Mouse (Mus musculus) limb, embryonic 10.5 days (tissue): ENCODE results near the gene Dnaic2. TPM values are rescaled to one million over a fixed set of nuclear protein-coding genes. Genes with fewer than 3 reads are reported as not detected.
A peak's percentile ranks its signal among the peaks of the same experiment; 100 is the strongest.

ENCODE experiments used
- DNase-seq: peaks from one replicate; pipeline ENCODE4 v3.0.0-alpha.2; 2017; ENCODE audit warnings: low spot score
- H3K27ac ChIP-seq: fragments of 300-500 bp; sonication (generic); 2 replicates; pipeline ENCODE4 v1.5.1; 2016; ENCODE audit warnings: mild to moderate bottlenecking
- H3K27me3 ChIP-seq: fragments of 300-500 bp; sonication (generic); 2 replicates; pipeline ENCODE4 v1.6.1; 2016; ENCODE audit warnings: low read depth, mild to moderate bottlenecking; ENCODE audit not compliant: poor library complexity, severe bottlenecking
- H3K36me3 ChIP-seq: fragments of 300-500 bp; sonication (generic); 2 replicates; pipeline ENCODE4 v1.6.1; 2016; ENCODE audit warnings: mild to moderate bottlenecking, moderate library complexity
- H3K4me1 ChIP-seq: fragments of 300-500 bp; sonication (generic); 2 replicates; pipeline ENCODE4 v1.6.1; 2016
- H3K4me3 ChIP-seq: fragments of 300-500 bp; sonication (generic); 2 replicates; pipeline ENCODE4 v1.5.1; 2016; ENCODE audit warnings: mild to moderate bottlenecking, moderate library complexity
- H3K9me3 ChIP-seq: fragments of 300-500 bp; sonication (generic); replicated peaks from 2 replicates; pipeline ENCODE4 v1.6.1; 2016; ENCODE audit warnings: mild to moderate bottlenecking
- WGBS: fragments of 180-500 bp; shearing (Covaris S2); methylation state at CpG from one replicate; pipeline ENCODE4 v1.1.7; 2016; 5-methylcytosine and 5-hydroxymethylcytosine counted together
- polyA plus RNA-seq: library from polyadenylated mRNA; unstranded; fragments of >200 nt; fragmentation: Nextera tagmentation; extraction: Ambion mirVana; gene quantifications from 2 replicates; pipeline ENCODE4 v1.2.1, GENCODE M21; 2016

Gene Dnaic2
- polyA plus RNA-seq, 1 experiment from 2014 or later: 0.39 TPM

DNA sequence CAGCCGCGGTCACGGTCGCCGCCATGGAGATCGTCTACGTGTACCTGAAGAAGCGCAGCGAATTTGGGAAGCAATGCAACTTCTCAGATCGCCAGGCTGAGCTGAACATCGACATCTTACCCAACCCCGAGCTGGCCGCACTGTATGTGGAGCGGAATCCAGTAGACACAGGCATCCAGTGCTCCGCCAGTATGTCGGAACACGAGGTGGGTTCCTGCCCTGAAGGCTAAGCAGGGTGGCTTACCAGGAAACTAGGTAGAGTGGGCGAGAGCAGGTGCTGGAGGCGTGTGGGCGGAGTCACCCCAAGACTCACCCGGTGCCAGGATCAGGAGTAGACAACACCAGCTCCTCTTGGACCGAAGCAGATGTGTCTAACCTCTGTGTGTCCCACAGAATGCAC is 5.7 kb downstream of the Dnaic2 start:
- Histone ChIP-seq H3K36me3 (no peaks in the 10 kb centered on the region), H3K9me3 (no peaks in the 10 kb centered on the region), H3K4me1 (peaks cover 23% of the 10 kb centered on the region), H3K27me3 (peaks cover 8% of the 10 kb centered on the region), H3K27ac (no peak overlapping the region), H3K4me3 (no peak overlapping the region)
- no peak for DNase-seq
- 76% methylated on average over 22 of the region's 22 CpGs for whole genome bisulfite sequencing

DNA sequence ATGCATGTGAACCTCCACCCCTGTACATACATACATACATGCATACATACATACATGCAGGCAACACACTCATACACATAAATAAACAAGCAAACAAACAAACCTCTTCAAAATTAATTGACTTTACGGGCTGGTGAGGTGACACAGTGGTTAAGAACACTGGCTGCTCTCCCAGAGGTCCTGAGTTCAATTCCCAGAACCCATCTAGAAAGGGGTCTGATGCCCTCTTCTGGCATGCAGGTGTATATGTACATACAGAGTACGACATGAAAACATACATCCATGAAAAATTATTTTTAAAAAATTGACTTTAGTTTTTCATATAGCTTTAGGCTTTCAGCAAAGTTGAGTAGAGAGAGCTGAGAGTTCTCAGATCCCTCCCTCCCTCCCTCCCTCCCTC is 8.9 kb downstream of the Dnaic2 start:
- Histone ChIP-seq H3K4me1 (peaks cover 16% of the 10 kb centered on the region), H3K36me3 (no peaks in the 10 kb centered on the region), H3K27ac (no peak overlapping the region), H3K9me3 (no peaks in the 10 kb centered on the region), H3K27me3 (0 out of 2 replicates have a peak, but pooled peaks cover 2% of the 10 kb centered on the region), H3K4me3 (no peak overlapping the region)
- WGBS: 90% methylated on average over 2 of the region's 2 CpGs
- DNase-seq: no peak

- 45% methylated on average over 11 of the region's 11 CpGs for WGBS
- Histone ChIP-seq H3K36me3 (no peaks in the 10 kb centered on the region), H3K9me3 (no peaks in the 10 kb centered on the region), H3K4me1 (peaks cover 22% of the 10 kb centered on the region), H3K27ac (peak overlapping the region; percentile 72), H3K27me3 (0 out of 2 replicates have a peak, but pooled peaks cover 5% of the 10 kb centered on the region), H3K4me3 (no peak overlapping the region)
- peak; percentile 60 for DNase-seq
These were observed 9.9 kb downstream of the Dnaic2 start for GRCm38 (mm10) chr11:114736913-114737624.

GRCm38 (mm10) chr11:114740598-114740997 is 13.4 kb downstream of the Dnaic2 start:
- DNase-seq: no peak
- Histone ChIP-seq H3K4me1 (peaks cover 27% of the 10 kb centered on the region), H3K4me3 (no peak overlapping the region), H3K27me3 (peaks cover 22% of the 10 kb centered on the region), H3K36me3 (no peaks in the 10 kb centered on the region), H3K27ac (no peak overlapping the region), H3K9me3 (no peaks in the 10 kb centered on the region)
- WGBS: 48% methylated on average over 10 of the region's 10 CpGs

DNA sequence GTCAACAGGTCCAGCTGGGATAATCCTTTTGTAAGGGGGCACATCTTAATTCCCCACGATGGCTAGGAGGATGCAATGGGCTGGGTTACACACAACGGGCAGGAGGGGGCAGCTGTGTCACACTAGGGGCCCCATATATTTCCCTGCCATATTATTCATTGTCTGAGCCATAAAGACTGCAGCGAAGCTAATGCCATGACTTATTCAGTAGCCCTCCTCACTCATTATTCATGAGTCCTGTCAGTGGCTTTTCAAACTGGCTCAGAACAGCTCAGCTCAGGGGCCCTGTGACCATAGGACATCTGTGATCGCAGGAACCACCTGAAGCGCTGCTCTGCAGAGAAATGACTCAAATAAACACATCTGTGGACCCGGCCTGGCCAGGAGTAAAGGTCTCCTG is 14.2 kb downstream of the Dnaic2 start:
- no peaks in the 10 kb centered on the region for H3K36me3 ChIP-seq
- H3K27me3 ChIP-seq: peaks cover 27% of the 10 kb centered on the region
- WGBS: 64% methylated on average over 6 of the region's 6 CpGs
- H3K4me1 ChIP-seq: peaks cover 27% of the 10 kb centered on the region
- H3K4me3 ChIP-seq: no peak overlapping the region
- H3K27ac ChIP-seq: no peak overlapping the region
- H3K9me3 ChIP-seq: no peaks in the 10 kb centered on the region
- no peak for DNase-seq

GRCm38 (mm10) chr11:114745134-114745533 is 17.9 kb downstream of the Dnaic2 start:
- DNase-seq: peak; percentile 98
- Histone ChIP-seq H3K27ac (no peak overlapping the region), H3K9me3 (no peaks in the 10 kb centered on the region), H3K36me3 (no peaks in the 10 kb centered on the region), H3K4me1 (peaks cover 20% of the 10 kb centered on the region), H3K4me3 (no peak overlapping the region), H3K27me3 (peaks cover 27% of the 10 kb centered on the region)
- 5% methylated on average over 12 of the region's 12 CpGs for WGBS

GRCm38 (mm10) chr11:114747564-114748138 is 20.4 kb downstream of the Dnaic2 start:
- peaks cover 13% of the 10 kb centered on the region; the same call in 1 of the 2 replicates for H3K4me1 ChIP-seq
- no peaks in the 10 kb centered on the region for H3K36me3 ChIP-seq
- DNase-seq: no peak
- H3K4me3 ChIP-seq: no peak overlapping the region
- 78% methylated on average over 12 of the region's 12 CpGs for WGBS
- H3K27ac ChIP-seq: no peak overlapping the region
- peaks cover 22% of the 10 kb centered on the region for H3K27me3 ChIP-seq
- no peaks in the 10 kb centered on the region for H3K9me3 ChIP-seq

DNA sequence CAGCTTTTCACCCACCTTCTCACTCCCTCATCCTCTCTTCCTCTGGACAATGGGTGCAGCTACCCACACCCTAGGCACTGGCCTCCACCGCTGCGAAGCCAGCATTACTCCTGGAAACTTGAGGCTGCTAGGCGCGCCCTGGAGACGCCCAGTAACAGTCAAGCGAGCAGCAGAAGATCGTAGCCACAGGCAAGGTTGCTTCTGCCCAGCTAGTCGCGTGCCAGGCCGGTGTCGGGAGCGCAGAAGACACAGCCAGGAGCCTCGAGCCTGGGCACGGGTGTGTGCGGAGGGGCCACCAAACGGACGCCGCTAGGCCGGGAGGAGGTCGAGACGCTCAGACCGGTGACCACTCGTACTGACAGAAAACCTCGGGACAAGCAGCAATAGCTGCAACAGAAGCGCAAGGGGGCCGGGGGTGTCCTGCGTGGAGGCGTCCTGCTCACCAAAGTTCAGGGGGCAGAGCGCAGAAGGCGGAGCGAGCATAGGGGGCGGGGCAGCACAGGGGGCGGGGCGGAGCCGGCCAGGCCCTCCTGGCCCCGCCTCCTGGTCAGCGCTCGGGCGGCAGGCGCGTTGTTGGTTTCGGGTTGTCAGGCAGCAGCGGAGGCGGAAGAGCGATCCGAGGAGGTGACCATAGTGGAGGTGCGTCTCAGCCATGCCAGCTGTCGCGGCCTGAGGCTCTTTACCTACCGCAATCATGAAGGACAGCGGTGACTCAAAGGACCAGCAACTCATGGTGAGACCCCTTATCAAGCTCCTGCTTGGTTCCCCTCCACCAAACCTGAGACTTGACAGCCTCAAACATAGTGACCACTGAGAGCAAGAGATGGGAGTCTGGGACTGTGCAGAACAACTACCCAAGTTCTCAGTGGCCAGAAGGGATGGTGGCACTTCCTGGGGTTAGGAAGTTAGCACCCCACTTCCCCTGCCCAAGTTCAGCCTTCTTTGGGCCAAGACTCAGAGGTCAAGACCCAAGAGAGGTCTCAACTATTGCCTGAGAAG is 37.9 kb downstream of the Dnaic2 start, which contains the start of gene Kif19a:
Kif19a (plus strand) TSS at position 569 of the 999 bp plus-strand sequence.
- H3K4me3 ChIP-seq: peak within 1 kb of the TSS; percentile 58
- peak; percentile 81 for DNase-seq
- H3K27me3 ChIP-seq: peaks cover 73% of the 10 kb centered on the region
- peaks cover 15% of the 10 kb centered on the region for H3K4me1 ChIP-seq
- H3K36me3 ChIP-seq: no peaks in the 10 kb centered on the region
- WGBS: 3% methylated on average over 51 of the region's 51 CpGs
- no peaks in the 10 kb centered on the region for H3K9me3 ChIP-seq
- H3K27ac ChIP-seq: peak within 1 kb of the TSS; percentile 16; the same call in 1 of the 2 replicates

DNA sequence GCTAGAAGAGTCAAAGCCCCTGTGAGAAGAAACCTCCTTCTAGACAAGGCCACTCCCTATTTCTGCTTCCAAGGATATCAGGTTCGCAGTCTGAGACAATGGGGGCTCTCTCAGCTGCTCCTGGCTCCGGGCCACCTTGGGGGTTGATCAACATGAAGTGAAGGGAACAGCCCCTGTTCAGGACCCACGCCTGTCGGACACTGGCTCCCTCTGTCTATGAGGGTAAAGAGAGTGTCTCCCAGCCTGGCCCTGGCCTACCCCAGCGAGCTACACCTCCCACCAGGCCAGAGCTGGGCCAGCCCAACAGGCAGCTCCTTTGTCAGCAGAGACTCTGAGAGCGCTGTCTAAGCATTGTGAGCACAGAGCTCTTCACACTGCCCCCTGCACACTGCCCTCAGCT is 42.7 kb downstream of the Dnaic2 start:
- Histone ChIP-seq H3K4me1 (peaks cover 8% of the 10 kb centered on the region), H3K4me3 (no peak overlapping the region), H3K27ac (0 out of 2 replicates have a peak overlapping the region, but pooled peaks have one; percentile 34), H3K9me3 (no peaks in the 10 kb centered on the region), H3K27me3 (peaks cover 43% of the 10 kb centered on the region), H3K36me3 (no peaks in the 10 kb centered on the region)
- no peak for DNase-seq
- WGBS: 71% methylated on average over 6 of the region's 6 CpGs

GRCm38 (mm10) chr11:114771896-114772295 is 44.7 kb downstream of the Dnaic2 start:
- Histone ChIP-seq H3K36me3 (no peaks in the 10 kb centered on the region), H3K4me1 (peaks cover 3% of the 10 kb centered on the region; the same call in 1 of the 2 replicates), H3K4me3 (no peak overlapping the region), H3K9me3 (no peaks in the 10 kb centered on the region), H3K27ac (0 out of 2 replicates have a peak overlapping the region, but pooled peaks have one; percentile 22), H3K27me3 (peaks cover 24% of the 10 kb centered on the region)
- DNase-seq: no peak
- 68% methylated on average over 2 of the region's 2 CpGs for WGBS

- Histone ChIP-seq H3K27ac (no peak overlapping the region), H3K36me3 (no peaks in the 10 kb centered on the region), H3K27me3 (peaks cover 69% of the 10 kb centered on the region), H3K9me3 (no peaks in the 10 kb centered on the region), H3K4me1 (peaks cover 17% of the 10 kb centered on the region), H3K4me3 (no peak overlapping the region)
- no peak for DNase-seq
- WGBS: 49% methylated on average over 9 of the region's 9 CpGs
These were observed 52.9 kb downstream of the Dnaic2 start for GRCm38 (mm10) chr11:114780076-114780475.

GRCm38 (mm10) chr11:114785892-114786291 is 58.7 kb downstream of the Dnaic2 start:
- peaks cover 21% of the 10 kb centered on the region for H3K4me1 ChIP-seq
- H3K27me3 ChIP-seq: peaks cover 99% of the 10 kb centered on the region
- H3K36me3 ChIP-seq: no peaks in the 10 kb centered on the region
- H3K4me3 ChIP-seq: peak overlapping the region; percentile 45
- WGBS: 45% methylated on average over 10 of the region's 10 CpGs
- H3K9me3 ChIP-seq: no peaks in the 10 kb centered on the region
- H3K27ac ChIP-seq: no peak overlapping the region
- no peak for DNase-seq
